Mouse (Mus musculus): ENCODE results near the gene Bcl7a.

DNA sequence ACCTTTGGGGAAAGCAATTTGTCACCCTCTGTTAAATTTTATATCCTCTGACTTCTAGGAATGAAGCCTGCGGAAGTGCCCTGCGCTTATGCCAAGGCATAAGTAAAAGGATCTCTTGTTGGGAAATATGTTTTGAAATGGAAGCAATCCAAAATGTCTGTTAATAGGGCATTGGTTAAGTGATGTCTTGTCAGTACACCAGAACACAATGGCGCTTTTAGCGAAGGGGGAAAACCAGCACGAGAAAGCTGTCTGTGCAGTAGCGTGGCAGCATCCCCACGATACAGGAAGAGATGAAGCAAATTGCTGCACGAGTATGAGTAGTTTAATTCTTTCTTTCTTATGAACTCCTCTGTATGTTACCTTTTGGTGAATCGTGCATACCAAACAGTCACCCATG lies 49.0 kb upstream of the Bcl7a start:
- TF ChIP-seq CTCF (IDR thresholded peaks at IDR 0.05; ENCODE audit: low read depth, low read length) (no peak), GATA1 (IDR thresholded peaks at IDR 0.05; ENCODE audit: borderline replicate concordance, low read length) (no peak), GATA2 (IDR thresholded peaks at IDR 0.05; ENCODE audit: borderline replicate concordance, low read depth, low read length) (no peak), TAL1 (conservative IDR thresholded peaks at IDR 0.05; ENCODE audit: low read depth, low read length) (no peak), POLR2AphosphoS5 (IDR thresholded peaks at IDR 0.05; ENCODE audit: insufficient replicate concordance, low read depth, low read length) (no peak)
